Mouse (Mus musculus): ENCODE measurements around the gene Cox5a. TPM values are rescaled to one million over a fixed set of nuclear protein-coding genes. Genes with fewer than 3 reads are reported as not detected.

The Cox5a gene
- 299 and 328 TPM in 2 replicates for total RNA-seq (2014; rRNA removed)
- 507 and 522 TPM in 2 replicates for polyA plus RNA-seq (2012; rRNA removed)

GRCm38 (mm10) chr9:57521056-57521911 lies at the start of gene Cox5a:
Gene Cox5a, plus strand, starts transcription at chr9:57521274.
- peaks cover 4% of the 10 kb centered on the region; the same call in 1 of the 2 replicates for H3K36me3 ChIP-seq (ENCODE audit: control insufficient read depth, insufficient read depth, low read length)
- H3K27ac ChIP-seq (replicated peaks; ENCODE audit: insufficient read depth, low read depth, low read length) = peak within 1 kb of the TSS; percentile 97
- H3K4me3 ChIP-seq (ENCODE audit: insufficient read depth, low read depth, low read length) = peak within 1 kb of the TSS; percentile 77
- H3K4me1 ChIP-seq (ENCODE audit: control insufficient read depth, insufficient read depth, low read length) = peaks cover 29% of the 10 kb centered on the region
- DNase-seq (ENCODE audit: extremely low read depth, low read depth, low spot score) = peak; percentile 81
- peak within 1 kb of the TSS; percentile 93 for H3K9ac ChIP-seq (ENCODE audit: low read depth, low read length)
- TF ChIP-seq CTCF (IDR thresholded peaks at IDR 0.05; ENCODE audit: low read depth, low read length) (no peak), POLR2A (IDR thresholded peaks at IDR 0.05; ENCODE audit: extremely low read depth, insufficient read depth, low read length) (peak; percentile 92)
- under 1% methylated on average over 95 of the region's 95 CpGs for WGBS
- H3K79me2 ChIP-seq (ENCODE audit: control insufficient read depth, insufficient read depth, low read length) = peaks cover 32% of the 10 kb centered on the region
- no peaks in the 10 kb centered on the region for H3K27me3 ChIP-seq (ENCODE audit: control insufficient read depth, insufficient read depth, low read length)

- no peaks in the 10 kb centered on the region for H3K36me3 ChIP-seq (ENCODE audit: control insufficient read depth, insufficient read depth, low read length)
- no peaks in the 10 kb centered on the region for H3K4me1 ChIP-seq (ENCODE audit: control insufficient read depth, insufficient read depth, low read length)
- H3K79me2 ChIP-seq (ENCODE audit: control insufficient read depth, insufficient read depth, low read length) = no peaks in the 10 kb centered on the region
- no peak overlapping the region for H3K4me3 ChIP-seq (ENCODE audit: insufficient read depth, low read depth, low read length)
- no peaks in the 10 kb centered on the region for H3K27me3 ChIP-seq (ENCODE audit: control insufficient read depth, insufficient read depth, low read length)
- 15% methylated on average over 7 of the region's 7 CpGs for WGBS
- H3K9ac ChIP-seq (ENCODE audit: low read depth, low read length) = no peak overlapping the region
- no peak for TF ChIP-seq POLR2A (IDR thresholded peaks at IDR 0.05; ENCODE audit: extremely low read depth, insufficient read depth, low read length)
- peak; percentile 71 for TF ChIP-seq CTCF (IDR thresholded peaks at IDR 0.05; ENCODE audit: low read depth, low read length)
- DNase-seq (ENCODE audit: extremely low read depth, low read depth, low spot score) = peak; percentile 67
- H3K27ac ChIP-seq (replicated peaks; ENCODE audit: insufficient read depth, low read depth, low read length) = no peak overlapping the region
Measured at GRCm38 (mm10) chr9:57485774-57486173, 35.3 kb upstream of the Cox5a start.

DNA sequence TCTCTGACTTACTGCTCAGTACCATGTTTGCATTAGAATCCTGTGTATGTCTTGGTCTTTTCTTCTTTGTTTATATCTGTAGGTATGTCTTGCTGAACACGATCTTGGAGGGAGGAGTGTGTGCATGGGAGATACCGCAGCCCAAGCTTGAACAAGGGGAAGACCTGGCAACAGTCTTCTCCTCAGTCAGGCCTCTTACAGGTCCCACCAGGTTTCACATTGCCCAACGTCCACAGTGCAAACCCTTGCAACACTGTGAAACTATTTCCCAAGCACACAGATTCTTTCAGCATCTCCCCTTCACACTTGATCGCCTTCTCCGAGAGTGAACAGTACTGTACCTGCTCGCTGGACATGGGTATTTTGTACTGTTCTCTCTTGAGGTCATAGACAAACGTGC lies 33.3 kb upstream of the Cox5a start:
- Histone ChIP-seq H3K27me3 (ENCODE audit: control insufficient read depth, insufficient read depth, low read length) (no peaks in the 10 kb centered on the region), H3K79me2 (ENCODE audit: control insufficient read depth, insufficient read depth, low read length) (no peaks in the 10 kb centered on the region), H3K36me3 (ENCODE audit: control insufficient read depth, insufficient read depth, low read length) (no peaks in the 10 kb centered on the region), H3K4me3 (ENCODE audit: insufficient read depth, low read depth, low read length) (no peak overlapping the region), H3K27ac (replicated peaks; ENCODE audit: insufficient read depth, low read depth, low read length) (no peak overlapping the region), H3K9ac (ENCODE audit: low read depth, low read length) (no peak overlapping the region), H3K4me1 (ENCODE audit: control insufficient read depth, insufficient read depth, low read length) (no peaks in the 10 kb centered on the region)
- DNase-seq (ENCODE audit: extremely low read depth, low read depth, low spot score) = no peak
- 68% methylated on average over 7 of the region's 7 CpGs for WGBS
- TF ChIP-seq CTCF (IDR thresholded peaks at IDR 0.05; ENCODE audit: low read depth, low read length) (no peak), POLR2A (IDR thresholded peaks at IDR 0.05; ENCODE audit: extremely low read depth, insufficient read depth, low read length) (no peak)

GRCm38 (mm10) chr9:57493532-57493931 lies 27.5 kb upstream of the Cox5a start:
- Histone ChIP-seq H3K79me2 (ENCODE audit: control insufficient read depth, insufficient read depth, low read length) (no peaks in the 10 kb centered on the region), H3K4me1 (ENCODE audit: control insufficient read depth, insufficient read depth, low read length) (0 out of 2 replicates have a peak, but pooled peaks cover 6% of the 10 kb centered on the region), H3K27ac (replicated peaks; ENCODE audit: insufficient read depth, low read depth, low read length) (no peak overlapping the region), H3K36me3 (ENCODE audit: control insufficient read depth, insufficient read depth, low read length) (no peaks in the 10 kb centered on the region), H3K4me3 (ENCODE audit: insufficient read depth, low read depth, low read length) (no peak overlapping the region), H3K27me3 (ENCODE audit: control insufficient read depth, insufficient read depth, low read length) (no peaks in the 10 kb centered on the region), H3K9ac (ENCODE audit: low read depth, low read length) (no peak overlapping the region)
- 96% methylated on average over 2 of the region's 2 CpGs for WGBS
- no peak for DNase-seq (ENCODE audit: extremely low read depth, low read depth, low spot score)
- no peak for TF ChIP-seq CTCF (IDR thresholded peaks at IDR 0.05; ENCODE audit: low read depth, low read length)
- TF ChIP-seq POLR2A (IDR thresholded peaks at IDR 0.05; ENCODE audit: extremely low read depth, insufficient read depth, low read length) = no peak

DNA sequence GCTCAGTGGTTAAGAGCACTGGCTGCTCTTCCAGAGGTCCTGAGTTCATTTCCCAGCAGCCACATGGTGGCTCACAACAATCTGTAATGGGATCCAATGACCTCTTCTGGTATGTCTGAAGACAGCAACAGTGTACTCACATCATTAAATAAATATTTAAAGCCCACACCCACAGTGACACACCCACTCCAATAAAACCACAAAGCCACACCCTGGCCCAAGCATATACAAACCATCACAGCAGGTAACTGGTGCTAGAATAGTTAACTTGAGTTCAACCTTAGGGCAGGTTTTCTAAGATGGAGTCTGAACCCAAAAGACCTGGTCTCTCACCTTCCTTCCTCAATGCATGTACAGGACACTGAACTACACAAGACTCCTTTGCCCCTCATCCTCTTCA lies 26.1 kb upstream of the Cox5a start:
- Histone ChIP-seq H3K9ac (ENCODE audit: low read depth, low read length) (no peak overlapping the region), H3K36me3 (ENCODE audit: control insufficient read depth, insufficient read depth, low read length) (no peaks in the 10 kb centered on the region), H3K27ac (replicated peaks; ENCODE audit: insufficient read depth, low read depth, low read length) (no peak overlapping the region), H3K4me3 (ENCODE audit: insufficient read depth, low read depth, low read length) (no peak overlapping the region), H3K27me3 (ENCODE audit: control insufficient read depth, insufficient read depth, low read length) (no peaks in the 10 kb centered on the region), H3K79me2 (ENCODE audit: control insufficient read depth, insufficient read depth, low read length) (no peaks in the 10 kb centered on the region), H3K4me1 (ENCODE audit: control insufficient read depth, insufficient read depth, low read length) (0 out of 2 replicates have a peak, but pooled peaks cover 6% of the 10 kb centered on the region)
- no peak for TF ChIP-seq CTCF (IDR thresholded peaks at IDR 0.05; ENCODE audit: low read depth, low read length)
- no peak for TF ChIP-seq POLR2A (IDR thresholded peaks at IDR 0.05; ENCODE audit: extremely low read depth, insufficient read depth, low read length)
- DNase-seq (ENCODE audit: extremely low read depth, low read depth, low spot score) = no peak

DNA sequence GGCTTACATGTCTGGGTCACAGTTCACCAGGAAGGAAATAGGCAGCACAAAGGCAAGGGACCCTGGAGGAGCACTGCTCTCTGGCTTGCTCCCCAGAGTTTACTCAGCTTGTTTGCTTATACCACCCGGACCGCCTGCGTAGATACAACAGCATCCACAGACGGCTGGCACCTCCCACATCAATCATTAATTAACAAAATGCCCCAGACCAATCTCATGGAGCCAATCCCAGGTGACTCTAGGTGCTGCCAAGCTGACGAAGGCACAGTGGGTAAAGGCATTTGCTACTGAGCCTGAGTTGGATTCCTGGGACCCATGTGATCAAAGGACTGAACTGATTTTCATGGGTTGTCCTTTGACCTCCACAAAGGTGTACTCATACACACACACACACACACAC lies 23.8 kb upstream of the Cox5a start:
- Histone ChIP-seq H3K27ac (replicated peaks; ENCODE audit: insufficient read depth, low read depth, low read length) (no peak overlapping the region), H3K79me2 (ENCODE audit: control insufficient read depth, insufficient read depth, low read length) (no peaks in the 10 kb centered on the region), H3K36me3 (ENCODE audit: control insufficient read depth, insufficient read depth, low read length) (no peaks in the 10 kb centered on the region), H3K27me3 (ENCODE audit: control insufficient read depth, insufficient read depth, low read length) (peaks cover 4% of the 10 kb centered on the region; the same call in 1 of the 2 replicates), H3K4me3 (ENCODE audit: insufficient read depth, low read depth, low read length) (no peak overlapping the region), H3K9ac (ENCODE audit: low read depth, low read length) (no peak overlapping the region), H3K4me1 (ENCODE audit: control insufficient read depth, insufficient read depth, low read length) (0 out of 2 replicates have a peak, but pooled peaks cover 6% of the 10 kb centered on the region)
- WGBS = 8% methylated on average over 5 of the region's 5 CpGs
- peak; percentile 70 for DNase-seq (ENCODE audit: extremely low read depth, low read depth, low spot score)
- TF ChIP-seq CTCF (IDR thresholded peaks at IDR 0.05; ENCODE audit: low read depth, low read length) (no peak), POLR2A (IDR thresholded peaks at IDR 0.05; ENCODE audit: extremely low read depth, insufficient read depth, low read length) (no peak)
